Mouse (Mus musculus) ES-Bruce4 (cell line): Measurements from ENCODE around the gene Camta2. TPM values are rescaled to one million over a fixed set of nuclear protein-coding genes. Genes with fewer than 3 reads are reported as not detected.

Source experiments
- H3K27ac ChIP-seq: 2 replicates; pipeline ENCODE4 v1.5.1; 2012; ENCODE audit warnings: low read length, inconsistent platforms; ENCODE audit not compliant: insufficient read depth
- H3K27me3 ChIP-seq: 2 replicates; pipeline ENCODE4 v1.6.1; 2012; ENCODE audit warnings: mild to moderate bottlenecking, low read length, inconsistent platforms; ENCODE audit not compliant: control insufficient read depth, poor library complexity, insufficient read depth, severe bottlenecking
- H3K36me3 ChIP-seq: 2 replicates; pipeline ENCODE4 v1.6.1; 2012; ENCODE audit warnings: inconsistent platforms, mild to moderate bottlenecking, low read length, moderate library complexity; ENCODE audit not compliant: control insufficient read depth, poor library complexity, insufficient read depth, severe bottlenecking
- H3K4me1 ChIP-seq: one replicate; pipeline ENCODE4 v1.8.1; 2011; ENCODE audit warnings: low read length; ENCODE audit not compliant: control insufficient read depth, insufficient read depth
- H3K4me3 ChIP-seq: 2 replicates; pipeline ENCODE4 v1.5.1; 2011; ENCODE audit warnings: low read depth, mild to moderate bottlenecking, low read length
- H3K9ac ChIP-seq: 2 replicates; pipeline ENCODE4 v1.6.1; 2012; ENCODE audit warnings: low read depth, mild to moderate bottlenecking, inconsistent platforms; ENCODE audit not compliant: poor library complexity, severe bottlenecking
- H3K9me3 ChIP-seq: replicated peaks from 2 replicates; pipeline ENCODE4 v1.6.1; 2012; ENCODE audit warnings: mild to moderate bottlenecking, low read length, inconsistent platforms; ENCODE audit not compliant: control insufficient read depth, poor library complexity, insufficient read depth, severe bottlenecking
- CTCF ChIP-seq: IDR thresholded peaks from one replicate; pipeline ENCODE4 v1.8.1; 2011; ENCODE audit warnings: low read depth, low read length
- EP300 ChIP-seq: IDR thresholded peaks from 2 replicates; pipeline ENCODE4 v1.6.1; 2011; ENCODE audit warnings: low read depth, low read length; ENCODE audit not compliant: insufficient read depth
- POLR2A ChIP-seq: IDR thresholded peaks from one replicate; pipeline ENCODE4 v1.8.1; 2011; ENCODE audit warnings: low read length; ENCODE audit not compliant: insufficient read depth
- polyA plus RNA-seq: library from polyadenylated mRNA; stranded (reverse); fragments of >200 nt; gene quantifications from 2 replicates; pipeline ENCODE4 v1.2.4, GENCODE M21; 2011; ENCODE audit warnings: low read depth; ENCODE audit not compliant: missing spikeins, insufficient read depth, insufficient read length

Camta2 gene
- polyA plus RNA-seq, 1 experiment, result 12.8 TPM

DNA sequence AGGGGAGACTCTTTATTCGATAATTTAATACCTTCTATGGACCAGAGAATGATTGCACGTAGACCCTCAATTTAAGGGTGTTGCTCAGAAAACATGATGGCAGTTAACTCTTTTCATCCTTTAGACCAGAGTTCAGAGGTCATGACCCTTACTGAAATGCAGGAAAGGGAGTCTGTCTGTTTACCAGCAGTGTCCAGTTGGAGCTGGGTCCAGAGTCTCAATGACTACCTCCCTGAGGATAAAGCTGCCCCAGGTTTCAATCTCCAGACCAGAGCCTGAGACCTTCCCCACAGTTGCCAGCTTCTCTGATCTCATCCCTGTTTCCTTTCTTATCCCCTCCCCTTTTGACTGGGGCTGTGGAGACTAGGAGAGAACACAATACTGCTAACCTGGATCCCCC is 9.3 kb downstream of the Camta2 start:
- Histone ChIP-seq H3K9me3 (no peaks in the 10 kb centered on the region), H3K4me3 (no peak overlapping the region), H3K27ac (no peak overlapping the region), H3K9ac (no peak overlapping the region), H3K36me3 (no peaks in the 10 kb centered on the region), H3K4me1 (peaks cover 6% of the 10 kb centered on the region), H3K27me3 (no peaks in the 10 kb centered on the region)
- no peak for TF ChIP-seq POLR2A
- TF ChIP-seq CTCF, result no peak
- no peak for TF ChIP-seq EP300

DNA sequence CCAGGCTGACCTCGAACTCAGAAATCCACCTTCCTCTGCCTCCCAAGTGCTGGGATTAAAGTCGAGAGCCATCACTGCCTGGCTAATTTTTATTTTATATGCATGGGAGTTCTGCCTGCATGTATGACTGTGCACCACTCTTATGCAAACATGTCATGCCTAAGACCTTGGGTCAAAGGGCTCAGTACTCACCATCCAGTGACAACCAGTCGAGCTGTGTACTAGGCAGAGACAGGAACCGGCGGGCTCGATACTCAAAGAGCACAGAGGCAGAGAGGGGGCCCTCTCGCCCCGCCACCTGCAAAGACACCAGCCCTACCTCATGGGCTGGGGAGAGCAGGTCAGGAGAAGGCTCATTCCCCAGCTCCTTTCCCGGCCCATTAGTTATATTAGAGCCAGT is 9.8 kb downstream of the Camta2 start:
- no peaks in the 10 kb centered on the region for H3K9me3 ChIP-seq
- no peak overlapping the region for H3K9ac ChIP-seq
- H3K4me1 ChIP-seq, result peaks cover 6% of the 10 kb centered on the region
- H3K36me3 ChIP-seq, result no peaks in the 10 kb centered on the region
- H3K4me3 ChIP-seq, result no peak overlapping the region
- no peak overlapping the region for H3K27ac ChIP-seq
- H3K27me3 ChIP-seq, result no peaks in the 10 kb centered on the region
- TF ChIP-seq POLR2A, result no peak

DNA sequence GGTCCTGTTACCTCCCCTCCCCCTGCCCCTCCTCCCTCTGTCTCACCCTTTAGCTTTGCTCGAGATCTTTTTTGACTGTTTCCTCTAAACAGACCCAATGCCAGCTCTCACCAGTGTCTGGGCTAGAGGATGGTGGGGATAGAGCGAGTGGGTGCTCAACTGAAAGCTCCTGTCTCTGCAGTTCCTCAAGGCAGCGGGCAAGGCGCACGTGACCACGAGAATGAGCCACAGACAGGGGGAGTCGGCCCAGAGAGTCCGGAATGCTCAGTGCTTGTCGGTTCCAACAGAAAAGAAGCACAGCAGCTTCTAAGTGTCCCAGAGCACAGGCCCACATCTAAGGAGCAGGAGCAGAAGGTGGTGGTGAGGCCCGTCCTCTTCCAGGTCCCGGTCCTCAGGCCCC is 13.4 kb downstream of the Camta2 start:
- Histone ChIP-seq H3K9ac (peak overlapping the region; percentile 42), H3K4me3 (no peak overlapping the region), H3K4me1 (peaks cover 2% of the 10 kb centered on the region), H3K27me3 (no peaks in the 10 kb centered on the region), H3K36me3 (no peaks in the 10 kb centered on the region), H3K9me3 (no peaks in the 10 kb centered on the region), H3K27ac (no peak overlapping the region)
- TF ChIP-seq EP300 (no peak), POLR2A (no peak), CTCF (no peak)

DNA sequence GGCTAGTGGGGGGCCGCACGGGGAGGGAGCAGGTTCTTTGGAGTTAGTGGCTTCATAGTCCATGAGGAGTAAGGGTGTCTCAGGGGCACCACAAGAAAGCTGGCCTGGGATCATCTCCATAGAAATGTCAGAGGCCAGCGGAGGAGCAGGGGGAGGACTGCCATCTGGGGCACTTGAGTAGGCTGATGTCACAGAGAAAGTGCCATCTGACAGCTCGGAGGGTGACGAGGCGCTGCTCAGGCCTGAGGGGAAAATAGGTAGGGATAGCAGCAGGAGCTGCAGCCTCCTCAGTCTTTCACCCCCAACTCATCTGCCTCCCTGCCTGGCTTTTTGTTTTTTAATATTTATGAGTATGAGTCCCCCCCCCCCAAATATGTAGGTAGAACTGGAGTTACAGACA is 13.9 kb downstream of the Camta2 start:
- Histone ChIP-seq H3K4me3 (no peak overlapping the region), H3K27me3 (no peaks in the 10 kb centered on the region), H3K4me1 (peaks cover 2% of the 10 kb centered on the region), H3K27ac (no peak overlapping the region), H3K9ac (no peak overlapping the region; the same call in 1 of the 2 replicates), H3K9me3 (no peaks in the 10 kb centered on the region), H3K36me3 (no peaks in the 10 kb centered on the region)
- TF ChIP-seq CTCF (no peak), POLR2A (no peak), EP300 (no peak)

DNA sequence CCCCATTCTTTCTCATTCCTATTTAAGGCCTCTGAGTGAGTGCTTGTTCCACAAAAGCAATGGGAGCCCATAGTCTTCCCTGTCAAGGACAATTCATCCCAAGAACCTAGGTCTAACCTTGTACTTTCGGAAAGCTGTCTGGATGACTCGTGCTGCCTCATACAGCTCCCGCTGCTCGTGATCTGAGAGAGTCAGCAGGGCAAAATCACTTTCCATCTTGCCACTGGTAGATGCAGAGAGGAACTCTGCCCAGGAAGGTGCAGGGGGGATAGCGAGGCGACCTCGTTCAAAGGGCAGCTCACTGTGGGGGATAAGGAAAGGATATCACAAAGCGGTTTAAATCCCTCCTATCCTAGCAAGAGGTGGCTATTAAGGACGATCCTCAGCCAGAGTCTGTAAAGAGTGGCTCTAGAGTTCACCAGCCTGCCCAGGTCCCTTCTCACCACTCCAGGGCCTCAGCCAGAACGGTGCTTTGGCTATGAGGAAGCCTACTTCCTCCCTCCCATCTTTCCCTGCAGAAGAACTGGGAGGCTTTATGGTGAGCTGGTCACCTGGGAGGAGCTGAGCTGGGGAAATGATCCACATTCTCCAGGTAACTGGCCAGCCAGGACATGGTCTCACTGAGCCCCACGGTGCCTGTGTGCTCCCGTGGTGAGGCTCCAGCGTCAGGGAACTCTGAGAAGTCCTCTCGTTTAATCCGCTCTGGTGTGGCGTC is 16.4 kb downstream of the Camta2 start:
- Histone ChIP-seq H3K9me3 (no peaks in the 10 kb centered on the region), H3K4me3 (no peak overlapping the region), H3K27ac (no peak overlapping the region), H3K27me3 (no peaks in the 10 kb centered on the region), H3K9ac (peak overlapping the region; percentile 84; the same call in 1 of the 2 replicates), H3K4me1 (peaks cover 2% of the 10 kb centered on the region), H3K36me3 (peaks cover 6% of the 10 kb centered on the region)
- TF ChIP-seq EP300 (no peak), CTCF (no peak), POLR2A (no peak)

DNA sequence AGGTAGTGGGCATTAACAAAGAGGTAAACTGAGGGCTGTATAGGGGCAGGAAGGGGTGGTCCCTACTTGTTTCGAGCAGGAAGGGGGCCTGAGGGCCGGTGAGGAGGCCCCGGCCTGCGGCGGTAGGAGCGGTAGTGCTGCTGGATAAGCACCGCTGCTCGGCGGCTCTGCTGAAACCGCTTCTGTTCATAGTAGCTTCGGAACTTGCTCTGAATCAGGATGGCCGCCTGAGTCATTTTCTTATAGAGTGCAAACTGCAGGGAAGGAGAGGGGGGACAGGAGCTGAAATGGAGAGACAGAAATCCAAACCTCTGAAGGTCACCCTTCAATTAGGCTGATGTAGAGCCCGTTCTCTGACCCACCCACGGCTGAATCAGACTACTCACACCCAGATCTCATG is 17.4 kb downstream of the Camta2 start:
- TF ChIP-seq EP300, result no peak
- TF ChIP-seq POLR2A, result no peak
- TF ChIP-seq CTCF, result no peak

More for the DNA sequence above, 17.4 kb downstream of the Camta2 start:
- Histone ChIP-seq H3K27me3 (no peaks in the 10 kb centered on the region), H3K9ac (peak overlapping the region; percentile 84), H3K36me3 (peaks cover 11% of the 10 kb centered on the region), H3K9me3 (no peaks in the 10 kb centered on the region), H3K4me1 (peaks cover 2% of the 10 kb centered on the region), H3K27ac (peak overlapping the region; percentile 76), H3K4me3 (peak overlapping the region; percentile 95)
